Mouse (Mus musculus) lung, embryonic 15.5 days (tissue): ENCODE data around the gene Efcc1. TPM values are rescaled to one million over a fixed set of nuclear protein-coding genes. Genes with fewer than 3 reads are reported as not detected.

Source experiments
- ATAC-seq: fragments of 200-750 bp; cut with Nextera tagmentation; 2 replicates; pipeline ENCODE4 v1.8.0; 2017; ENCODE audit warnings: moderate number of reproducible peaks, borderline replicate concordance; ENCODE audit not compliant: low FRiP score, low TSS enrichment; ENCODE audit errors: extremely low read depth
- H3K27ac ChIP-seq: fragments of 300-500 bp; sonication (generic); 2 replicates; pipeline ENCODE4 v1.5.1; 2015; ENCODE audit warnings: moderate library complexity, mild to moderate bottlenecking, inconsistent platforms
- H3K27me3 ChIP-seq: fragments of 300-500 bp; sonication (generic); 2 replicates; pipeline ENCODE4 v1.6.1; 2015; ENCODE audit warnings: inconsistent platforms
- H3K36me3 ChIP-seq: fragments of 300-500 bp; sonication (generic); 2 replicates; pipeline ENCODE4 v1.6.1; 2015; ENCODE audit warnings: inconsistent platforms
- H3K4me1 ChIP-seq: fragments of 300-500 bp; sonication (generic); 2 replicates; pipeline ENCODE4 v1.6.1; 2015; ENCODE audit warnings: inconsistent platforms
- H3K4me2 ChIP-seq: fragments of 300-500 bp; sonication (generic); 2 replicates; pipeline ENCODE4 v1.6.1; 2015; ENCODE audit warnings: inconsistent platforms, mild to moderate bottlenecking, moderate library complexity
- H3K4me3 ChIP-seq: fragments of 300-500 bp; sonication (generic); 2 replicates; pipeline ENCODE4 v1.5.1; 2015; ENCODE audit warnings: mild to moderate bottlenecking, inconsistent platforms
- H3K9ac ChIP-seq: fragments of 300-500 bp; sonication (generic); 2 replicates; pipeline ENCODE4 v1.6.1; 2015; ENCODE audit warnings: inconsistent platforms
- H3K9me3 ChIP-seq: fragments of 300-500 bp; sonication (generic); 2 replicates; pipeline ENCODE4 v1.6.1; 2016; ENCODE audit warnings: inconsistent platforms
- WGBS: fragments of 180-500 bp; shearing (Covaris S2); methylation state at CpG from one replicate; pipeline ENCODE4 v1.1.7; 2015; 5-methylcytosine and 5-hydroxymethylcytosine counted together
- polyA plus RNA-seq: library from polyadenylated mRNA; unstranded; fragments of >200 nt; fragmentation: Nextera tagmentation; extraction: Ambion mirVana; gene quantifications from 2 replicates; pipeline ENCODE4 v1.2.1, GENCODE M21; 2015

Efcc1 gene
- polyA plus RNA-seq, 1 experiment from 2014 or later = 6.0 TPM

GRCm38 (mm10) chr6:87732151-87733011 lies 1.7 kb downstream of the Efcc1 start:
- 4% methylated on average over 51 of the region's 53 CpGs for WGBS
- no peak for ATAC-seq
- peak overlapping the region; percentile 56 for H3K4me3 ChIP-seq
- H3K4me1 ChIP-seq = peaks cover 45% of the 10 kb centered on the region
- peak overlapping the region; percentile 90 for H3K4me2 ChIP-seq
- no peaks in the 10 kb centered on the region for H3K9me3 ChIP-seq
- H3K27me3 ChIP-seq = peaks cover 46% of the 10 kb centered on the region
- H3K36me3 ChIP-seq = no peaks in the 10 kb centered on the region
- no peak overlapping the region for H3K27ac ChIP-seq
- H3K9ac ChIP-seq = no peak overlapping the region

- peak overlapping the region; percentile 84 for H3K27ac ChIP-seq
- ATAC-seq = peak; percentile 43
- WGBS = 25% methylated on average over 14 of the region's 14 CpGs
- H3K36me3 ChIP-seq = no peaks in the 10 kb centered on the region
- peak overlapping the region; percentile 56 for H3K4me3 ChIP-seq
- no peaks in the 10 kb centered on the region for H3K9me3 ChIP-seq
- H3K4me2 ChIP-seq = peak overlapping the region; percentile 90
- no peak overlapping the region for H3K9ac ChIP-seq
- peaks cover 46% of the 10 kb centered on the region for H3K27me3 ChIP-seq
- H3K4me1 ChIP-seq = peaks cover 54% of the 10 kb centered on the region
Measured at GRCm38 (mm10) chr6:87733131-87733930, 2.7 kb downstream of the Efcc1 start.

GRCm38 (mm10) chr6:87734136-87734535 lies 3.5 kb downstream of the Efcc1 start:
- peak overlapping the region; percentile 90; the same call in 1 of the 2 replicates for H3K4me2 ChIP-seq
- H3K4me3 ChIP-seq = no peak overlapping the region
- no peaks in the 10 kb centered on the region for H3K9me3 ChIP-seq
- no peak overlapping the region for H3K9ac ChIP-seq
- peak overlapping the region; percentile 84 for H3K27ac ChIP-seq
- ATAC-seq = peak; percentile 78
- H3K36me3 ChIP-seq = no peaks in the 10 kb centered on the region
- H3K4me1 ChIP-seq = peaks cover 57% of the 10 kb centered on the region
- WGBS = 21% methylated on average over 5 of the region's 5 CpGs
- peaks cover 44% of the 10 kb centered on the region for H3K27me3 ChIP-seq

GRCm38 (mm10) chr6:87736923-87737322 lies 6.3 kb downstream of the Efcc1 start:
- ATAC-seq = no peak
- Histone ChIP-seq H3K36me3 (no peaks in the 10 kb centered on the region), H3K4me1 (peaks cover 57% of the 10 kb centered on the region), H3K9ac (no peak overlapping the region), H3K27ac (no peak overlapping the region), H3K9me3 (no peaks in the 10 kb centered on the region), H3K27me3 (peaks cover 16% of the 10 kb centered on the region), H3K4me2 (no peak overlapping the region), H3K4me3 (no peak overlapping the region)
- WGBS = 82% methylated on average over 4 of the region's 4 CpGs

GRCm38 (mm10) chr6:87737921-87738626 lies 7.4 kb downstream of the Efcc1 start:
- H3K4me2 ChIP-seq = no peak overlapping the region
- peaks cover 46% of the 10 kb centered on the region for H3K4me1 ChIP-seq
- no peak for ATAC-seq
- peaks cover 5% of the 10 kb centered on the region for H3K27me3 ChIP-seq
- no peak overlapping the region for H3K4me3 ChIP-seq
- H3K9ac ChIP-seq = no peak overlapping the region
- H3K27ac ChIP-seq = no peak overlapping the region
- H3K9me3 ChIP-seq = no peaks in the 10 kb centered on the region
- 60% methylated on average over 4 of the region's 4 CpGs for WGBS
- no peaks in the 10 kb centered on the region for H3K36me3 ChIP-seq

- 24% methylated on average over 6 of the region's 6 CpGs for WGBS
- H3K9me3 ChIP-seq = no peaks in the 10 kb centered on the region
- no peak overlapping the region for H3K9ac ChIP-seq
Measured at GRCm38 (mm10) chr6:87739898-87740297, 9.2 kb downstream of the Efcc1 start.

GRCm38 (mm10) chr6:87740496-87740895 lies 9.8 kb downstream of the Efcc1 start:
- Histone ChIP-seq H3K36me3 (no peaks in the 10 kb centered on the region), H3K9ac (no peak overlapping the region), H3K4me3 (no peak overlapping the region), H3K4me1 (peaks cover 39% of the 10 kb centered on the region), H3K27me3 (no peaks in the 10 kb centered on the region), H3K4me2 (no peak overlapping the region), H3K9me3 (no peaks in the 10 kb centered on the region), H3K27ac (no peak overlapping the region)
- ATAC-seq = 0 out of 2 replicates have a peak, but pooled peaks have one; percentile 20

More at GRCm38 (mm10) chr6:87739898-87740297, 9.2 kb downstream of the Efcc1 start:
- Histone ChIP-seq H3K4me1 (peaks cover 35% of the 10 kb centered on the region), H3K36me3 (no peaks in the 10 kb centered on the region), H3K4me2 (no peak overlapping the region), H3K4me3 (no peak overlapping the region), H3K27ac (peak overlapping the region; percentile 27; the same call in 1 of the 2 replicates), H3K27me3 (no peaks in the 10 kb centered on the region)
- no peak for ATAC-seq

- Histone ChIP-seq H3K27ac (no peak overlapping the region), H3K9me3 (no peaks in the 10 kb centered on the region), H3K27me3 (no peaks in the 10 kb centered on the region), H3K36me3 (no peaks in the 10 kb centered on the region), H3K4me3 (no peak overlapping the region), H3K4me2 (no peak overlapping the region), H3K9ac (no peak overlapping the region), H3K4me1 (peaks cover 53% of the 10 kb centered on the region)
- 73% methylated on average over 8 of the region's 8 CpGs for WGBS
- no peak for ATAC-seq
Measured at GRCm38 (mm10) chr6:87741978-87742377, 11.3 kb downstream of the Efcc1 start.

- Histone ChIP-seq H3K27ac (no peak overlapping the region), H3K4me3 (no peak overlapping the region), H3K27me3 (no peaks in the 10 kb centered on the region), H3K9me3 (no peaks in the 10 kb centered on the region), H3K9ac (no peak overlapping the region), H3K36me3 (no peaks in the 10 kb centered on the region), H3K4me2 (no peak overlapping the region), H3K4me1 (peaks cover 52% of the 10 kb centered on the region)
- 80% methylated on average over 5 of the region's 5 CpGs for WGBS
- ATAC-seq = no peak
Measured at GRCm38 (mm10) chr6:87742804-87743203, 12.1 kb downstream of the Efcc1 start.

GRCm38 (mm10) chr6:87743281-87743680 lies 12.6 kb downstream of the Efcc1 start:
- 61% methylated on average over 5 of the region's 5 CpGs for WGBS
- H3K4me1 ChIP-seq = peaks cover 48% of the 10 kb centered on the region
- no peak for ATAC-seq
- H3K9me3 ChIP-seq = no peaks in the 10 kb centered on the region
- no peaks in the 10 kb centered on the region for H3K36me3 ChIP-seq
- no peak overlapping the region for H3K4me3 ChIP-seq
- no peaks in the 10 kb centered on the region for H3K27me3 ChIP-seq
- H3K27ac ChIP-seq = no peak overlapping the region
- no peak overlapping the region for H3K9ac ChIP-seq
- H3K4me2 ChIP-seq = no peak overlapping the region

GRCm38 (mm10) chr6:87744632-87745031 lies 14.0 kb downstream of the Efcc1 start:
- Histone ChIP-seq H3K27ac (no peak overlapping the region), H3K4me1 (peaks cover 43% of the 10 kb centered on the region), H3K36me3 (no peaks in the 10 kb centered on the region), H3K4me2 (no peak overlapping the region), H3K27me3 (no peaks in the 10 kb centered on the region), H3K4me3 (no peak overlapping the region), H3K9ac (no peak overlapping the region), H3K9me3 (no peaks in the 10 kb centered on the region)
- ATAC-seq = no peak
- 79% methylated on average over 3 of the region's 3 CpGs for WGBS
